ENCODE assay signal across 23 mouse cellular contexts in genomic region chr1:138513982-138514381, GRCm38 (mm10).
"Had no signal": no experiment of that assay in that cellular context is flagged by ENCODE, and none has a peak within 500 bp of the region (broad histone marks: within the 10 kb centered on the region; RNA-seq: fewer than 3 reads in every experiment).

No protein-coding gene starts in this region.

- H3K4me2 ChIP-seq: hindbrain, embryonic 14.5 days; limb, embryonic 13.5 days; liver, embryonic 11.5 days; liver, embryonic 15.5 days; midbrain, embryonic 13.5 days; neural tube, embryonic 13.5 days; stomach, embryonic 15.5 days had no signal

- H3K27ac ChIP-seq: hindbrain, embryonic 14.5 days; hindbrain, postnatal 0 days; layer of hippocampus, adult 2 months; limb, embryonic 10.5 days; limb, embryonic 13.5 days; liver, embryonic 15.5 days; midbrain, embryonic 10.5 days; midbrain, embryonic 13.5 days; neural tube, embryonic 13.5 days; stomach, embryonic 15.5 days had no signal

- H3K9me3 ChIP-seq: limb, embryonic 10.5 days; limb, embryonic 13.5 days; liver, embryonic 15.5 days; megakaryocyte, embryonic 14.5 days; midbrain, embryonic 10.5 days; midbrain, embryonic 13.5 days; neural tube, embryonic 13.5 days; stomach, embryonic 15.5 days had no signal

- H3K27me3 ChIP-seq: limb, embryonic 13.5 days; liver, embryonic 15.5 days; megakaryocyte, embryonic 14.5 days; midbrain, embryonic 13.5 days; neural tube, embryonic 13.5 days; stomach, embryonic 15.5 days had no signal

- DNase-seq: layer of hippocampus, adult 9-11 months; lung, adult 2 months; lung, postnatal 36 days; retina, postnatal 1 day; right cerebral cortex, postnatal 25 days; spleen, adult 18-20 months; thymus, postnatal 25 days had no signal

- H3K9ac ChIP-seq: hindbrain, embryonic 14.5 days; limb, embryonic 13.5 days; liver, embryonic 15.5 days; midbrain, embryonic 13.5 days; neural tube, embryonic 13.5 days; stomach, embryonic 15.5 days had no signal

- H3K36me3 ChIP-seq: limb, embryonic 13.5 days; liver, embryonic 15.5 days; midbrain, embryonic 10.5 days; midbrain, embryonic 13.5 days; neural tube, embryonic 13.5 days; stomach, embryonic 15.5 days had no signal

- ATAC-seq: hindbrain, postnatal 0 days; inflammation-experienced regulatory T-cells, adult 6 months; intestine, embryonic 16.5 days; midbrain, embryonic 13.5 days; midbrain, embryonic 16.5 days had no signal

- H3K4me1 ChIP-seq: liver, embryonic 15.5 days; neural tube, embryonic 13.5 days; stomach, embryonic 15.5 days had no signal

- H3K4me3 ChIP-seq: layer of hippocampus, adult 2 months; limb, embryonic 10.5 days; limb, embryonic 13.5 days; liver, embryonic 15.5 days; megakaryocyte, embryonic 14.5 days; midbrain, embryonic 10.5 days; midbrain, embryonic 13.5 days; myocyte; neural tube, embryonic 13.5 days; stomach, embryonic 15.5 days had no signal
